Mouse (Mus musculus) erythroblast, embryonic 14.5 days (primary cell): ENCODE measurements around the gene Fahd2a.

Experiments used
- GATA1 ChIP-seq: IDR thresholded peaks from 2 replicates; pipeline ENCODE4 v1.6.1; 2012; ENCODE audit warnings: low read length, inconsistent platforms, mixed read lengths
- TAL1 ChIP-seq: IDR thresholded peaks from 3 replicates; pipeline ENCODE4 v1.6.1; 2012; ENCODE audit warnings: low read length, inconsistent platforms, mixed read lengths

- TF ChIP-seq GATA1 (no peak), TAL1 (no peak)
Observed at GRCm38 (mm10) chr2:127415806-127416205, 28.6 kb downstream of the Fahd2a start.
